Mouse (Mus musculus) forebrain, embryonic 16.5 days (tissue): ENCODE measurements around the gene Svs4. TPM values are rescaled to one million over a fixed set of nuclear protein-coding genes. Genes with fewer than 3 reads are reported as not detected.

Experiments used
- ATAC-seq: fragments of 200-750 bp; cut with Nextera tagmentation; 2 replicates; pipeline ENCODE4 v1.8.0; 2017; ENCODE audit warnings: mild to moderate bottlenecking, moderate library complexity
- H3K27ac ChIP-seq: fragments of 300-500 bp; sonication (generic); 2 replicates; pipeline ENCODE4 v1.5.1; 2014; ENCODE audit warnings: low read length, control low read depth
- H3K27me3 ChIP-seq: fragments of 300-500 bp; sonication (generic); replicated peaks from 2 replicates; pipeline ENCODE4 v1.6.1; 2014; ENCODE audit warnings: low read length; ENCODE audit not compliant: control insufficient read depth, insufficient read depth
- H3K36me3 ChIP-seq: fragments of 300-500 bp; sonication (generic); 2 replicates; pipeline ENCODE4 v1.6.1; 2014; ENCODE audit not compliant: control insufficient read depth, insufficient read depth
- H3K4me1 ChIP-seq: fragments of 300-500 bp; sonication (generic); replicated peaks from 2 replicates; pipeline ENCODE4 v1.6.1; 2014; ENCODE audit warnings: low read length; ENCODE audit not compliant: control insufficient read depth, insufficient read depth
- H3K4me2 ChIP-seq: fragments of 300-500 bp; sonication (generic); 2 replicates; pipeline ENCODE4 v1.6.1; 2014; ENCODE audit warnings: mild to moderate bottlenecking, low read length, control low read depth
- H3K4me3 ChIP-seq: fragments of 300-500 bp; sonication (generic); replicated peaks from 2 replicates; pipeline ENCODE4 v1.5.1; 2014; ENCODE audit warnings: mild to moderate bottlenecking, low read length, control low read depth
- H3K9ac ChIP-seq: fragments of 300-500 bp; sonication (generic); replicated peaks from 2 replicates; pipeline ENCODE4 v1.6.1; 2014; ENCODE audit warnings: low read depth, low read length, control low read depth
- H3K9me3 ChIP-seq: fragments of 300-500 bp; sonication (generic); 2 replicates; pipeline ENCODE4 v1.6.1; 2016; ENCODE audit warnings: low read length; ENCODE audit not compliant: control insufficient read depth
- WGBS: fragments of 180-500 bp; shearing (Covaris S2); extraction: QIAGEN DNeasy Blood & Tissue Kit; methylation state at CpG from one replicate; pipeline ENCODE4 v1.1.7; 2014; 5-methylcytosine and 5-hydroxymethylcytosine counted together
- polyA plus RNA-seq: library from polyadenylated mRNA; unstranded; fragments of >200 nt; fragmentation: Nextera tagmentation; extraction: Ambion mirVana; gene quantifications from 2 replicates; pipeline ENCODE4 v1.2.1, GENCODE M21; 2015

Svs4 gene
- polyA plus RNA-seq, 1 experiment from 2014 or later, result not detected

- 88% methylated on average over 8 of the region's 8 CpGs for WGBS
- no peaks in the 10 kb centered on the region for H3K27me3 ChIP-seq
Observed at GRCm38 (mm10) chr2:164228361-164229070, 49.7 kb downstream of the Svs4 start.

More at GRCm38 (mm10) chr2:164228361-164229070, 49.7 kb downstream of the Svs4 start:
- Histone ChIP-seq H3K9me3 (no peaks in the 10 kb centered on the region), H3K9ac (no peak overlapping the region), H3K4me1 (no peaks in the 10 kb centered on the region), H3K4me3 (no peak overlapping the region), H3K36me3 (no peaks in the 10 kb centered on the region), H3K4me2 (no peak overlapping the region), H3K27ac (no peak overlapping the region)
- no peak for ATAC-seq

Other genes starting within 250 kb of the Svs4 start
- 31.3 and 34.7 TPM in 2 replicates for gene Stk4, start 208.1 kb downstream of the Svs4 start, polyA plus RNA-seq
- gene Tomm34, start 207.3 kb downstream of the Svs4 start, polyA plus RNA-seq, result 58.4 and 61.0 TPM in 2 replicates
- gene Kcns1, start 107.3 kb downstream of the Svs4 start, polyA plus RNA-seq, result 1.1 and 1.3 TPM in 2 replicates
- not detected in 2 replicates for gene Wfdc5, start 95.7 kb downstream of the Svs4 start, polyA plus RNA-seq
- gene Wfdc12, start 87.9 kb downstream of the Svs4 start, polyA plus RNA-seq, result not detected in 2 replicates
- not detected in 2 replicates for gene Wfdc15a, start 78.3 kb downstream of the Svs4 start, polyA plus RNA-seq
- gene Wfdc15b, start 56.8 kb downstream of the Svs4 start, polyA plus RNA-seq, result not detected in 2 replicates
- gene Svs2, start 40.0 kb downstream of the Svs4 start, polyA plus RNA-seq, result not detected in 2 replicates
- gene Svs3b, start 21.8 kb downstream of the Svs4 start, polyA plus RNA-seq, result not detected in 2 replicates
- not detected in 2 replicates for gene Svs3a, start 10.8 kb upstream of the Svs4 start, polyA plus RNA-seq
- gene Svs6, start 38.3 kb upstream of the Svs4 start, polyA plus RNA-seq, result not detected in 2 replicates
- not detected in 2 replicates for gene Svs5, start 54.3 kb upstream of the Svs4 start, polyA plus RNA-seq
- gene Slpi, start 110.6 kb upstream of the Svs4 start, polyA plus RNA-seq, result not detected in 2 replicates
- 0.10 and 0.11 TPM in 2 replicates for gene Rbpjl, start 124.7 kb upstream of the Svs4 start, polyA plus RNA-seq
- gene Matn4, start 126.7 kb upstream of the Svs4 start, polyA plus RNA-seq, result 2.0 and 3.1 TPM in 2 replicates
- gene Sdc4, start 165.4 kb upstream of the Svs4 start, polyA plus RNA-seq, result 5.1 and 8.2 TPM in 2 replicates
- gene Sys1, start 178.5 kb upstream of the Svs4 start, polyA plus RNA-seq, result 69.5 and 76.9 TPM in 2 replicates
- gene Gm20458, start 182.5 kb upstream of the Svs4 start, polyA plus RNA-seq, result 9.8 and 11.4 TPM in 2 replicates
- not detected in 2 replicates for gene Trp53tg5, start 195.3 kb upstream of the Svs4 start, polyA plus RNA-seq
- 5.3 and 9.2 TPM in 2 replicates for gene Dbndd2, start 207.6 kb upstream of the Svs4 start, polyA plus RNA-seq
- 58.6 and 68.3 TPM in 2 replicates for gene Pigt, start 219.1 kb upstream of the Svs4 start, polyA plus RNA-seq